In genomic region chr15:103163182-103163919, GRCm38 (mm10) we compare ENCODE assay signal across 8 mouse cellular contexts. TPM values are rescaled to one million over a fixed set of nuclear protein-coding genes. Genes with fewer than 3 reads are reported as not detected.
DNase-seq lines count a peak whose midpoint lies in the region; ATAC-seq and TF ChIP-seq lines count a peak whose summit lies in the region.

No protein-coding gene starts in this region.

- peaks cover 28% of the 10 kb centered on the region for H3K27me3 ChIP-seq in CH12.LX (replicated peaks)
- peaks cover 24% of the 10 kb centered on the region for H3K27me3 ChIP-seq in forebrain, embryonic 11.5 days (ENCODE audit: control insufficient read depth, insufficient read depth, low read length)
- peaks cover 25% of the 10 kb centered on the region for H3K27me3 ChIP-seq in heart, embryonic 16.5 days (ENCODE audit: control insufficient read depth, insufficient read depth, low read length)
- H3K27me3 ChIP-seq in liver, embryonic 15.5 days = peaks cover 29% of the 10 kb centered on the region
- no peaks in the 10 kb centered on the region for H3K27me3 ChIP-seq in neural tube, embryonic 12.5 days (replicated peaks)

- DNase-seq in CH12.LX (ENCODE audit: extremely low read depth) = peak; percentile 99
- DNase-seq in c-Kit-positive CD71-positive TER-119-negative erythroid progenitor cells, embryonic 14.5 days (ENCODE audit: low read depth) = peak; percentile 91
- peak; percentile 93 for DNase-seq in forebrain, embryonic 11.5 days (ENCODE audit: low spot score)
- DNase-seq in kidney, postnatal 36 days = peak; percentile 95
- DNase-seq in testis, postnatal 14 days (ENCODE audit: low spot score) = peak; percentile 90

- H3K79me2 ChIP-seq in CH12.LX (replicated peaks; ENCODE audit: control insufficient read depth, extremely low read depth, insufficient read depth, poor library complexity, severe bottlenecking) = peaks cover 9% of the 10 kb centered on the region; the same call in 1 of the 2 replicates

- TF ChIP-seq POLR2A in CH12.LX (IDR thresholded peaks at IDR 0.05; ENCODE audit: low read depth, low read length) = peak; percentile 83

- ATAC-seq in forebrain, embryonic 11.5 days (replicated peaks; ENCODE audit: low FRiP score) = peak; percentile 89
- ATAC-seq in heart, embryonic 16.5 days (replicated peaks; ENCODE audit: extremely low read depth, insufficient read depth, low FRiP score) = peak; percentile 83
- peak; percentile 74 for ATAC-seq in liver, embryonic 15.5 days (ENCODE audit: insufficient read depth)
- ATAC-seq in neural tube, embryonic 12.5 days (ENCODE audit: low FRiP score, low read depth) = peak; percentile 70

- peak overlapping the region; percentile 70 to 81 (median 80) for H3K4me3 ChIP-seq in CH12.LX (replicated peaks in 1 of 3; ENCODE audit: low read depth in 2 of 3, low read length in 2 of 3, poor library complexity in 1 of 3)
- peak overlapping the region; percentile 41 for H3K4me3 ChIP-seq in forebrain, embryonic 11.5 days (ENCODE audit: low read depth, low read length)
- peak overlapping the region; percentile 90 for H3K4me3 ChIP-seq in heart, embryonic 16.5 days (ENCODE audit: low read length)
- H3K4me3 ChIP-seq in liver, embryonic 15.5 days (replicated peaks) = peak overlapping the region; percentile 67
- H3K4me3 ChIP-seq in neural tube, embryonic 12.5 days = peak overlapping the region; percentile 54

- in situ Hi-C loops in CH12.LX (cut with MboI; ENCODE audit: low pct_ligation_motif_present, low pct_unique_long_range_greater_than_20kb, low sequenced_read_pairs) = loop anchor here (5.0 to 25.0 kb wide), 2 partner anchors 36 to 426 kb away; no protein-coding TSS in a partner anchor

- TF ChIP-seq CTCF in CH12.LX (conservative IDR thresholded peaks at IDR 0.05 in 1 of 2, IDR thresholded peaks at IDR 0.05 in 1 of 2; ENCODE audit: low read depth in 2 of 2, low read length in 2 of 2) = no peak

- peak overlapping the region; percentile 70 for H3K9ac ChIP-seq in CH12.LX (ENCODE audit: insufficient read depth, low read depth)
- H3K9ac ChIP-seq in forebrain, embryonic 11.5 days (ENCODE audit: low read length) = peak overlapping the region; percentile 64
- H3K9ac ChIP-seq in heart, embryonic 16.5 days (ENCODE audit: low read length) = peak overlapping the region; percentile 85
- H3K9ac ChIP-seq in liver, embryonic 15.5 days = peak overlapping the region; percentile 57
- peak overlapping the region; percentile 47 for H3K9ac ChIP-seq in neural tube, embryonic 12.5 days

- peaks cover 3 to 34% of the 10 kb centered on the region in 2 experiments for H3K36me3 ChIP-seq in CH12.LX (replicated peaks in 1 of 2; ENCODE audit: control insufficient read depth in 1 of 2, insufficient read depth in 1 of 2, low read length in 1 of 2)
- H3K36me3 ChIP-seq in forebrain, embryonic 11.5 days (ENCODE audit: control insufficient read depth, insufficient read depth, low read length) = no peaks in the 10 kb centered on the region
- H3K36me3 ChIP-seq in heart, embryonic 16.5 days (ENCODE audit: control insufficient read depth, insufficient read depth) = no peaks in the 10 kb centered on the region
- no peaks in the 10 kb centered on the region for H3K36me3 ChIP-seq in liver, embryonic 15.5 days (replicated peaks)
- H3K36me3 ChIP-seq in neural tube, embryonic 12.5 days = peaks cover 14% of the 10 kb centered on the region

- no peaks in the 10 kb centered on the region for H3K9me3 ChIP-seq in CH12.LX (replicated peaks; ENCODE audit: low read length)
- no peaks in the 10 kb centered on the region for H3K9me3 ChIP-seq in forebrain, embryonic 11.5 days (ENCODE audit: control insufficient read depth, low read length)
- no peaks in the 10 kb centered on the region for H3K9me3 ChIP-seq in heart, embryonic 16.5 days (replicated peaks; ENCODE audit: control insufficient read depth, low read length)
- no peaks in the 10 kb centered on the region for H3K9me3 ChIP-seq in liver, embryonic 15.5 days (replicated peaks)
- H3K9me3 ChIP-seq in neural tube, embryonic 12.5 days = no peaks in the 10 kb centered on the region

- no peak for TF ChIP-seq EP300 in CH12.LX (IDR thresholded peaks at IDR 0.05; ENCODE audit: low read length)

- H3K4me1 ChIP-seq in CH12.LX (ENCODE audit: control insufficient read depth in 1 of 2, insufficient read depth in 2 of 2) = peaks cover 0 to 58% of the 10 kb centered on the region in 2 experiments; a peak in 2 of 4 replicates
- H3K4me1 ChIP-seq in forebrain, embryonic 11.5 days (replicated peaks; ENCODE audit: control insufficient read depth, insufficient read depth, low read length) = peaks cover 5% of the 10 kb centered on the region
- H3K4me1 ChIP-seq in heart, embryonic 16.5 days (ENCODE audit: control insufficient read depth, insufficient read depth, low read length) = peaks cover 10% of the 10 kb centered on the region
- H3K4me1 ChIP-seq in liver, embryonic 15.5 days (replicated peaks) = peaks cover 28% of the 10 kb centered on the region
- peaks cover 54% of the 10 kb centered on the region for H3K4me1 ChIP-seq in neural tube, embryonic 12.5 days

- H3K27ac ChIP-seq in CH12.LX (ENCODE audit: insufficient read depth, low read depth) = no peak overlapping the region
- no peak overlapping the region for H3K27ac ChIP-seq in forebrain, embryonic 11.5 days (ENCODE audit: low read depth, low read length)
- H3K27ac ChIP-seq in heart, embryonic 16.5 days (ENCODE audit: low read length) = no peak overlapping the region
- H3K27ac ChIP-seq in liver, embryonic 15.5 days (replicated peaks) = no peak overlapping the region
- H3K27ac ChIP-seq in neural tube, embryonic 12.5 days = no peak overlapping the region

- dilution Hi-C loops in CH12.LX (cut with MboI; ENCODE audit: extremely low pct_ligation_motif_present, extremely low pct_unique_long_range_greater_than_20kb, low sequenced_read_pairs) = no loop called here

- no peak for TF ChIP-seq RAD21 in CH12.LX (IDR thresholded peaks at IDR 0.05; ENCODE audit: low read depth, low read length)

- WGBS in forebrain, embryonic 11.5 days = 10% methylated on average over 25 of the region's 25 CpGs
- WGBS in heart, embryonic 16.5 days = 8% methylated on average over 25 of the region's 25 CpGs
- WGBS in liver, embryonic 15.5 days (ENCODE audit: insufficient replicate concordance) = 8% methylated on average over 25 of the region's 25 CpGs
- WGBS in neural tube, embryonic 12.5 days = 8% methylated on average over 25 of the region's 25 CpGs

- H3K4me2 ChIP-seq in CH12.LX (ENCODE audit: insufficient read depth, low read depth, poor library complexity, severe bottlenecking) = peak overlapping the region; percentile 86
- H3K4me2 ChIP-seq in forebrain, embryonic 11.5 days (ENCODE audit: low read depth, low read length, severe bottlenecking) = peak overlapping the region; percentile 55
- H3K4me2 ChIP-seq in heart, embryonic 16.5 days (ENCODE audit: low read depth, low read length) = peak overlapping the region; percentile 85
- H3K4me2 ChIP-seq in liver, embryonic 15.5 days = peak overlapping the region; percentile 75
- peak overlapping the region; percentile 64 for H3K4me2 ChIP-seq in neural tube, embryonic 12.5 days (replicated peaks)

TF ChIP-seq in CH12.LX, 34 proteins besides CTCF, POLR2A, EP300 and RAD21 (continues in another document):
- TF ChIP-seq E2F4 (IDR thresholded peaks at IDR 0.05; ENCODE audit: insufficient replicate concordance, low read depth, low read length) (no peak), POLR2AphosphoS2 (IDR thresholded peaks at IDR 0.05; ENCODE audit: low read depth, low read length) (peak; percentile 32; the same call in 1 of the 2 replicates), MAZ (IDR thresholded peaks at IDR 0.05; ENCODE audit: low read depth, low read length) (peak; percentile 81; the same call in 1 of the 2 replicates), TCF12 (IDR thresholded peaks at IDR 0.05; ENCODE audit: low read depth, low read length) (peak; percentile 71), SIN3A (IDR thresholded peaks at IDR 0.05; ENCODE audit: low read length) (peak; percentile 86), GABPA (IDR thresholded peaks at IDR 0.05; ENCODE audit: insufficient replicate concordance, low read depth, low read length) (peak; percentile 60; the same call in 1 of the 2 replicates), JUN (IDR thresholded peaks at IDR 0.05; ENCODE audit: insufficient read depth, low read depth, low read length) (no peak), MXI1 (IDR thresholded peaks at IDR 0.05; ENCODE audit: low read depth, low read length) (peak; percentile 90), MAFK (IDR thresholded peaks at IDR 0.05; ENCODE audit: insufficient replicate concordance, low read length) (peak; percentile 65), ELF1 (IDR thresholded peaks at IDR 0.05; ENCODE audit: low read depth, low read length) (peak; percentile 99), MEF2A (IDR thresholded peaks at IDR 0.05; ENCODE audit: borderline replicate concordance, low read depth, low read length) (peak; percentile 56; the same call in 1 of the 2 replicates), HCFC1 (IDR thresholded peaks at IDR 0.05; ENCODE audit: low read depth, low read length) (peak; percentile 99), PAX5 (IDR thresholded peaks at IDR 0.05; ENCODE audit: low read length) (no peak), USF2 (conservative IDR thresholded peaks at IDR 0.05; ENCODE audit: low read depth, low read length) (no peak), UBTF (IDR thresholded peaks at IDR 0.05; ENCODE audit: low read depth, low read length) (no peak), NELFE (IDR thresholded peaks at IDR 0.05; ENCODE audit: low read depth, low read length) (peak; percentile 86), ZC3H11A (IDR thresholded peaks at IDR 0.05; ENCODE audit: low read depth, low read length) (no peak), ZMIZ1 (IDR thresholded peaks at IDR 0.05; ENCODE audit: low read depth, low read length) (peak; percentile 57; the same call in 1 of the 2 replicates), TBP (conservative IDR thresholded peaks at IDR 0.05; ENCODE audit: low read depth, low read length) (peak; percentile 87), CHD2 (IDR thresholded peaks at IDR 0.05; ENCODE audit: low read length) (peak; percentile 70), BHLHE40 (IDR thresholded peaks at IDR 0.05; ENCODE audit: low read depth, low read length) (0 out of 2 replicates have a peak, but pooled peaks have one; percentile 36), NRF1 (IDR thresholded peaks at IDR 0.05; ENCODE audit: low read depth, low read length) (peak; percentile 40; the same call in 1 of the 2 replicates)

RNA-seq across cellular contexts. Expression of gene Smug1, which starts 3.5 kb away (rescaled TPM):
- 7.3 and 7.8 TPM in 2 replicates for total RNA-seq in CH12.LX (2012; rRNA removed)
- total RNA-seq in CH12.LX (2014; rRNA removed) = 9.5 and 9.8 TPM in 2 replicates
- 6.1 and 7.3 TPM in 2 replicates for polyA plus RNA-seq in CH12.LX (2012; ENCODE audit: insufficient read length, low read depth)
- 20.5 and 23.3 TPM in 2 replicates for polyA plus RNA-seq in forebrain, embryonic 11.5 days (2014; fragmentation: Nextera tagmentation; extraction: Ambion mirVana)
- 14.9 and 17.1 TPM in 2 replicates for polyA plus RNA-seq in heart, embryonic 16.5 days (2015; fragmentation: Nextera tagmentation; extraction: Ambion mirVana)
- 4.6 and 5.4 TPM in 2 replicates for polyA plus RNA-seq in liver, embryonic 15.5 days (2015; fragmentation: Nextera tagmentation; extraction: Ambion mirVana)
- 66.6 and 68.0 TPM in 2 replicates for polyA plus RNA-seq in neural tube, embryonic 12.5 days (2016; fragmentation: Nextera tagmentation; extraction: Ambion mirVana)
